Mouse (Mus musculus) forebrain, embryonic 12.5 days (tissue): ENCODE measurements at regions not wholly inside any gene's neighbourhood (a gene's known extent, or its start where the extent isn't known, plus 50 kb on each side); places are given as distances from the start of the nearest gene placed in this dataset.

Source experiments
- ATAC-seq: fragments of 200-750 bp; cut with Nextera tagmentation; 2 replicates; pipeline ENCODE4 v1.8.0; 2017; ENCODE audit warnings: moderate TSS enrichment; ENCODE audit not compliant: low FRiP score
- H3K27ac ChIP-seq: fragments of 300-500 bp; sonication (generic); 2 replicates; pipeline ENCODE4 v1.5.1; 2016; ENCODE audit warnings: mild to moderate bottlenecking
- H3K27me3 ChIP-seq: fragments of 300-500 bp; sonication (generic); 2 replicates; pipeline ENCODE4 v1.6.1; 2016; ENCODE audit warnings: mild to moderate bottlenecking
- H3K36me3 ChIP-seq: fragments of 300-500 bp; sonication (generic); replicated peaks from 2 replicates; pipeline ENCODE4 v1.6.1; 2016; ENCODE audit warnings: mild to moderate bottlenecking
- H3K4me1 ChIP-seq: fragments of 300-500 bp; sonication (generic); 2 replicates; pipeline ENCODE4 v1.6.1; 2016
- H3K4me2 ChIP-seq: fragments of 300-500 bp; sonication (generic); 2 replicates; pipeline ENCODE4 v1.6.1; 2016; ENCODE audit warnings: mild to moderate bottlenecking, moderate library complexity
- H3K4me3 ChIP-seq: fragments of 300-500 bp; sonication (generic); replicated peaks from 2 replicates; pipeline ENCODE4 v1.5.1; 2016; ENCODE audit warnings: mild to moderate bottlenecking
- H3K9ac ChIP-seq: fragments of 300-500 bp; sonication (generic); 2 replicates; pipeline ENCODE4 v1.6.1; 2016; ENCODE audit warnings: mild to moderate bottlenecking
- H3K9me3 ChIP-seq: fragments of 300-500 bp; sonication (generic); 2 replicates; pipeline ENCODE4 v1.6.1; 2016
- WGBS: fragments of 180-500 bp; shearing (Covaris S2); methylation state at CpG from one replicate; pipeline ENCODE4 v1.1.7; 2016; 5-methylcytosine and 5-hydroxymethylcytosine counted together

DNA sequence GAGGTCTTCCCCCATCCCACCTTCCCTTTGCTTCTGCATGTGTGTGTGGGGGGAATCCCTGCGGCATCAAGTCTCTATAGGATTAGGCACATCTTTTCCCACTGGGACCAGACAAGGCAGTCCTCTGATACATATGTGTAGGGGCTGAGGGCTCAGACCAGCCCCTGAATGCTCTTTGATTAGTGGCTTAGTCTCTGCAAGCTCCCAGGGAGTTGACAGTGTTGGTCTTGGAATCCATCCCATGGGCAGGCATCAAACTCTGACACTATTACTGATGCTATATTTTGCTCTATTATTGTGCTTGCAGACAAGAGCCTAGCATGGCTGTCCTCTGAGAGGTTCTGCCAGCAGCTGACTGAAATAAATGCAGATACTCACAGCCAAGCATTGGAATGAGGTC is 209.5 kb upstream of the Rag2 start:
- Histone ChIP-seq H3K4me1 (no peaks in the 10 kb centered on the region), H3K4me2 (no peak overlapping the region), H3K4me3 (no peak overlapping the region), H3K27ac (no peak overlapping the region), H3K9me3 (no peaks in the 10 kb centered on the region), H3K36me3 (no peaks in the 10 kb centered on the region), H3K9ac (no peak overlapping the region), H3K27me3 (no peaks in the 10 kb centered on the region)
- no peak for ATAC-seq
- 96% methylated on average over 1 of the region's 1 CpGs for WGBS

DNA sequence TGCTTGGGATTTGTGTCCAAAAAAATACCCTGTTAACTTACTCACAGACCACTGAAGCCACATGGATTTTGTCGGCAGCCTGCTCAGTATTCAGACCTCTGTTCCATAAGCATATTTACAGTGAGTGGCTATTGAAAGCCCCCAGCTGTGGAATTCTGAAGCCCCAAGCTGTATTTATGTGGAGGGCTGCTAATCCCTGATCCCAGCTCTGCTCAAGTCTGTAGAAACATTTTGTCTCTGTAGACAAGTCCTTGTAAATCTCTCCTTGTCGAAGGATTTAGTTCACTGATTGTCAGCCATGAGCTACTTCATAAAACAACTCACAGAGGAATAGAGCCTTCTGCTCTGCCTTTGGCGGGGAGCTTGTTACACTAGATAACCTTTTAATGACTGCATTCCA is 207.8 kb upstream of the Rag2 start:
- H3K36me3 ChIP-seq = no peaks in the 10 kb centered on the region
- H3K4me2 ChIP-seq = no peak overlapping the region
- no peak overlapping the region for H3K27ac ChIP-seq
- no peaks in the 10 kb centered on the region for H3K27me3 ChIP-seq
- WGBS = 58% methylated on average over 3 of the region's 3 CpGs
- no peak for ATAC-seq
- no peak overlapping the region for H3K9ac ChIP-seq
- H3K4me1 ChIP-seq = no peaks in the 10 kb centered on the region
- H3K9me3 ChIP-seq = no peaks in the 10 kb centered on the region
- H3K4me3 ChIP-seq = no peak overlapping the region

DNA sequence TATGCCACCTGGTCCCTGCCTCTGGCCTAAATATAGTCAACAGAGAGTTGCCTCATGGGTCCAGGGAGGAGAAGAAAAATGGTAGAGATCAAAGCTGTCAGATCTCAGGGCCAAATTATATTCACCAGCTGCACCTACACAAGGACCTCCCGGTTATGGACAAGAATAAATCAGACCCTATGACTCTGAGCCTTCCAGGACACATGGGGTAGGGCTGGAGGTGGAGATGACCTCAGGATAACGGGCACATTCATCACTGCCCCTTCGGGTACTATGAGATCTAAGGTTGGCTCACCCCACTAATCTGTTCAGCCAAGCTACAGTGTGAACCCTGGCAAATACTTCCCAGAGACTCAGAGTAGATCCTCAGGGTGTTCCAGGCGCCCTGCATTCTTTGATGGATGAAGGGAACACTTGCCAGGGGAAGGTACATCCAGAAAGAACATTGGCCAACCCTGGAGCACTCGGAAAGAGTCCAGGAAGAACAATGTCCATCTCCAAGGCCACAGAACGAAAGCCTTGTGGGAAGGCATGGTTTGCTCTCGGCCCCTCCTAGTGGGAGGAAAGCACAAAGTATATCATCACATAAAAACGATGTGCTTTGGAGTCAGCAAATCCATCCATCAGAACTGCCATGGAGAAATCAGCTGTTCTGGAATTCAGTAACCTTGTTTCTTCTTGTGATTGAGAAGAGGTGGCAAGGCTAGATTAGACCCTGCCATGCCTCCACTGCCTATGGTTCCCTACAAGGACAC is 191.2 kb upstream of the Rag2 start:
- Histone ChIP-seq H3K27ac (no peak overlapping the region), H3K9me3 (no peaks in the 10 kb centered on the region), H3K27me3 (no peaks in the 10 kb centered on the region), H3K36me3 (no peaks in the 10 kb centered on the region), H3K9ac (no peak overlapping the region), H3K4me3 (no peak overlapping the region), H3K4me1 (no peaks in the 10 kb centered on the region), H3K4me2 (no peak overlapping the region)
- ATAC-seq = no peak
- 85% methylated on average over 8 of the region's 8 CpGs for WGBS

DNA sequence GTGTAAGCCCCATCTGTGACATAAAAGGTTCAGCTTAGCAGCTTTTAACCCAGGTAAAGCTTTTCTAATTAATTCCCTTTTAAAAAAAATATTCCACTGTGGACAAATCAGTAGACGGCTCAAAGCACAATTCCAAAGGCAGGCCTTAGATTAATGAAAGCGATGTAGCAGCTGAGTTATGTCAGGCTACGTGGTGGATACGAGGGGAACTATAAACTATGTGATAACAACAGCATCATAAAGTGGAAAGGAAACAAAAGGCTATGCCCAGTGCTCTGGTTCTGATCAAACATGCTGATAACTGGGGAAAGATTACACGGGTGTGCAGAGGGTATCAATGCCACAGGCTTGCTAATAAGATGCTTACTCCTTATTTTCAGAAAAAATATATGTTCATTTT is 184.3 kb upstream of the Rag2 start:
- no peak overlapping the region for H3K4me2 ChIP-seq
- H3K4me3 ChIP-seq = no peak overlapping the region
- H3K36me3 ChIP-seq = no peaks in the 10 kb centered on the region
- no peaks in the 10 kb centered on the region for H3K4me1 ChIP-seq
- no peak overlapping the region for H3K9ac ChIP-seq
- H3K27ac ChIP-seq = no peak overlapping the region
- WGBS = 72% methylated on average over 5 of the region's 5 CpGs
- no peaks in the 10 kb centered on the region for H3K9me3 ChIP-seq
- ATAC-seq = no peak
- H3K27me3 ChIP-seq = no peaks in the 10 kb centered on the region

DNA sequence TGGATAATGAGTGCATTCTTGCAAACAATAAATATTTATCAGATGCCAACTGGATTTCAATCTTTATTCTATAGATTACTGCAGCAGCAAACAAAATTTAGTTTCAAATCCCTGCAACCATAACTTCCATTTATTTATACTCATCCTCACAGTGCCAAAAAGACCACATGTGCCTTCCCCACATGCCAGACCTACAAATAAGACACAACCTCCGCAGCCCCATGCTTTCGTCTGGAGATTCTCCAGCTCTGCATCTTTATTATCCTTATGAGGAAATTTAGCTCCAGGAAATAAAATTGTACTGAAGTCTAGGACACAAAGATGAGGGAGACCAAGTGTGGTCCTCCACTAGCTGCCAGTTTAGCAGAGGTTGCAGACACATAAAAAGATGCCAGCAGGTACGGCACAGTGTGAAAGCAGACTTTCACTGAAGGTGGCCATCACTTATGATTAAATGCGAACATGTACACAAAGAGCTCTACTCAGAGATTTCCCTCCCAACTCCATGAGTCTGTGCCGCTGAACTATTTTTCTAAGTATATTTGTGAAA is 183.4 kb upstream of the Rag2 start:
- Histone ChIP-seq H3K27me3 (no peaks in the 10 kb centered on the region), H3K9me3 (no peaks in the 10 kb centered on the region), H3K4me3 (no peak overlapping the region), H3K4me1 (no peaks in the 10 kb centered on the region), H3K27ac (no peak overlapping the region), H3K36me3 (no peaks in the 10 kb centered on the region), H3K9ac (no peak overlapping the region), H3K4me2 (no peak overlapping the region)
- WGBS = 93% methylated on average over 5 of the region's 5 CpGs
- ATAC-seq = no peak

DNA sequence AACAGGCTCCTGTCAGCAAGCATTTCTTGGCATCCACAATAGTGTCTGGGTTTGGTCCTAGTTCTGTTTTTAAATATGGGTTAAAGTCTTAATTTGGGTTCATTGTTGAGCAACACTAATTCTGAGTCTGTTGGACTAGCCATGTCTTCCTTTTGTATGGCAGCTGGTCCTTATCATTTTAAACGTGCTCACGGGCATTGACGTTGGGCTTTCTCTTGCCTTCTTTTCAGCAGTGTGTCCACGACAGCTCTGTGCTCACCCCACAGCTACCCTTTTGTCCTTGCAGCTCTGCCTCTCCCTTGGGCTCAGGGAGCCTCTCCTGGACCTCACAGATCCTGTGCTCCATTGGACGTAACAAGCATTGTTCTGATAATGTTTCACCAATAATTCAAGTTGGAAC is 168.9 kb upstream of the Rag2 start:
- Histone ChIP-seq H3K27me3 (no peaks in the 10 kb centered on the region), H3K4me3 (no peak overlapping the region), H3K36me3 (no peaks in the 10 kb centered on the region), H3K4me1 (peaks cover 6% of the 10 kb centered on the region), H3K4me2 (no peak overlapping the region), H3K9me3 (no peaks in the 10 kb centered on the region), H3K27ac (no peak overlapping the region), H3K9ac (no peak overlapping the region)
- no peak for ATAC-seq
- 82% methylated on average over 5 of the region's 5 CpGs for whole genome bisulfite sequencing

DNA sequence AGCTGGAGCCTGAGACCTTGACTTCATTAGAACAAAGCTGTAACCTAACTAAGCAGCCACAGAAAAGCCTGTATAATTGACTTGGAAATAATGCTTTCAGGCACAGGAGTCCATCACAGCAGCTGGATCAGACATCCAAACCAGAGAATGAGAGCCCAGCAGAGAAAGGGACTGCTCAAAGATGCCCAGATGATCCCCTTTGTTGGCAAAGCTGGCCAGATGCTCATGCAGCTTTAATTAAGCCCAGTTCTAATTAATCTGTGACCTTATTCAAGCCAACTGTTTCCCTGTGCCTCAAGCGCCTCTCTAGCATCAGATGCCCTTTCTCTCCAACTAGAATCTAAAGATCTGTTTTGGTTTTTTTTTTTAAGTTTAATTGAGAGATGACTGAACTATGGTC is 165.6 kb upstream of the Rag2 start:
- H3K36me3 ChIP-seq = no peaks in the 10 kb centered on the region
- H3K9ac ChIP-seq = no peak overlapping the region
- ATAC-seq = no peak
- H3K4me2 ChIP-seq = no peak overlapping the region
- H3K4me3 ChIP-seq = no peak overlapping the region
- 40% methylated on average over 1 of the region's 1 CpGs for WGBS
- peaks cover 10% of the 10 kb centered on the region for H3K4me1 ChIP-seq
- no peak overlapping the region for H3K27ac ChIP-seq
- H3K27me3 ChIP-seq = no peaks in the 10 kb centered on the region
- H3K9me3 ChIP-seq = no peaks in the 10 kb centered on the region

DNA sequence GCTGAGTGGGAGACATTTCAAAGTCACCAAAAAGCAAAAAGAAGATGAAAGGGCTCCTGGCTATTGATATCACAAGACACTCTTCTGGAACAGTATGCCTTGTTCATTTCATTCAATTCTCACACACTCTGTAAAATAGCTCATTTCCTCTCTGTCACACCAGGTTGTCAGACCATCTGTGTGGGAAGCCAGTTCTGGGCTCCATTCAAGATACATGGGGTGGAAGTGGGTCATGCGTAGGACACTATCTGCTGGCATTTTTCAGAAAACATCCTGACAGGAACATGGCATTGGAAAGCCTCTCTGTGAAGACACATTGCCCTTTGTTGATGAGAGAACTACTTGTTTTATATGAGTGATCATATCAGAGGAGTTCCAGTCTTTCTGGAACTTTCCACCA is 162.1 kb upstream of the Rag2 start:
- Histone ChIP-seq H3K9ac (no peak overlapping the region), H3K4me2 (no peak overlapping the region)
- WGBS = 94% methylated on average over 1 of the region's 1 CpGs

DNA sequence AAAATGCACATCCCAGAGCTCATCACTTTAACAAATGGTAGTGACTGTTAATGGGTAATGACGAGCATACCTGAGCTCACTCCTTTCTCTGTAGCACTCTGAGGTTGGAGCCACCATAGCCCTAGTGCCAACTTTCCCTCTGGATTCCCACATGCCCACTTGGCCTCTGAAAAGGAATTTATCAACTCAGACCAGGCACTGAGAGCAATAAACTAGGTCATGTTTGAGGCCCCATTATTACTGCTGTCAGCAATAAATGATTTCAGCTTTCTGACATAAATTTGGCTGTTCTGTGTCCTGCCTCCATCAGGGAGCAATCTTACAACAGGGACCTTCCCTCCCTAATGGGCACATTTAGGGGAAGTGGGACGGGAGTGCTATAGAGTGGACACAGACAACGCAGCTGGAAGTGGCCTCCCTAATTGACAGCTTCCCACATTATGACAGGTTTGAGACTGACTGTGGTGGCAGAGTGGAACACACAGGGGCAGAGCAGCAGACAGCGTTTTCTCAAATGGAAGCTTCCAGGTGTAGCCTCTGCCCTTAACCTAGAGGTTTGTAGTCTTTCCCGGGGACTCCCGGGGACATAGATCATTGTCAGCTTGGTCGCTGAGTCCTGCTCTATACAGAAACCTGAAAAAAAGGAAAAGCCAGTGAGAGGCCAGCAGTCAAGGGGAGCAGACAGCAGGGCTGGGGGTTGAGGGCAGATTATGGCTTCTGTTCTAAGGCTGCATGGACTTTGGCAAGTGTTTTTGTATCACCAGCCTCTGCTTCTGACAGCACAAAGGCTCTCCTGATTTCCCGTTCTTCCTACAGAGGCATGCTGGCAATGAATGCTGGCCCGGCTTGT is 160.0 kb upstream of the Rag2 start:
- Histone ChIP-seq H3K9me3 (no peaks in the 10 kb centered on the region), H3K27ac (no peak overlapping the region), H3K4me1 (peaks cover 4% of the 10 kb centered on the region; the same call in 1 of the 2 replicates), H3K4me2 (no peak overlapping the region), H3K4me3 (no peak overlapping the region), H3K36me3 (no peaks in the 10 kb centered on the region), H3K9ac (no peak overlapping the region), H3K27me3 (no peaks in the 10 kb centered on the region)
- 76% methylated on average over 9 of the region's 9 CpGs for WGBS
- ATAC-seq = no peak

More for the DNA sequence above, 162.1 kb upstream of the Rag2 start:
- no peaks in the 10 kb centered on the region for H3K27me3 ChIP-seq
- no peak overlapping the region for H3K27ac ChIP-seq
- H3K36me3 ChIP-seq = no peaks in the 10 kb centered on the region
- no peak overlapping the region for H3K4me3 ChIP-seq
- ATAC-seq = no peak
- H3K9me3 ChIP-seq = no peaks in the 10 kb centered on the region
- H3K4me1 ChIP-seq = peaks cover 10% of the 10 kb centered on the region

DNA sequence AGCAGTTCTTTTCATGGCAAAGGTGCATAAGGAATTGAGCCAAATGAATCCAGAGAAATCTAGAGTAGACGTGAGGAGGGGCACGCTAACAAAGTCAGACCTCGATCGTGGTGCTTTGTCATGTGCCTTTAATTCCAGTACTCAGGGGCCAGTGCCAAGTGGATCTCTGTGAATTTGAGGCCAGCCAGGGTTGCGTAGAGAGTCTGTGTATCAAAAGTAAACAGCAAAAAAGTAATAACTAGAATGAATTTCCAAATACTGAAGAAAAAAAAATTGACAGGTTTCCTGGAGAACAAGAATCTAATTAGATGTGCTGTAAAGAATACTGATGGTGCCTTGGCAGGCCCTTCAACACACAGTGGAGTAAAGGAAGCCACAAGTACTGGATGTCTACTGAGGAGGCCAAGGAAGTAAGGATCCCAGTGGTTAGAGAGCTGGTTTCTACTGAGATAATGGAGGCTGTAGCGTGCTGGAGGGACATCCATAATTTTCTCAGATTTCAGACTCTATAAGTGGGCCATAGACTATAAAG is 153.9 kb upstream of the Rag2 start:
- no peaks in the 10 kb centered on the region for H3K36me3 ChIP-seq
- WGBS = 87% methylated on average over 6 of the region's 6 CpGs
- H3K9me3 ChIP-seq = no peaks in the 10 kb centered on the region
- H3K9ac ChIP-seq = no peak overlapping the region
- H3K4me3 ChIP-seq = no peak overlapping the region
- no peak overlapping the region for H3K27ac ChIP-seq
- no peak overlapping the region for H3K4me2 ChIP-seq
- no peak for ATAC-seq
- no peaks in the 10 kb centered on the region for H3K27me3 ChIP-seq
- H3K4me1 ChIP-seq = no peaks in the 10 kb centered on the region

DNA sequence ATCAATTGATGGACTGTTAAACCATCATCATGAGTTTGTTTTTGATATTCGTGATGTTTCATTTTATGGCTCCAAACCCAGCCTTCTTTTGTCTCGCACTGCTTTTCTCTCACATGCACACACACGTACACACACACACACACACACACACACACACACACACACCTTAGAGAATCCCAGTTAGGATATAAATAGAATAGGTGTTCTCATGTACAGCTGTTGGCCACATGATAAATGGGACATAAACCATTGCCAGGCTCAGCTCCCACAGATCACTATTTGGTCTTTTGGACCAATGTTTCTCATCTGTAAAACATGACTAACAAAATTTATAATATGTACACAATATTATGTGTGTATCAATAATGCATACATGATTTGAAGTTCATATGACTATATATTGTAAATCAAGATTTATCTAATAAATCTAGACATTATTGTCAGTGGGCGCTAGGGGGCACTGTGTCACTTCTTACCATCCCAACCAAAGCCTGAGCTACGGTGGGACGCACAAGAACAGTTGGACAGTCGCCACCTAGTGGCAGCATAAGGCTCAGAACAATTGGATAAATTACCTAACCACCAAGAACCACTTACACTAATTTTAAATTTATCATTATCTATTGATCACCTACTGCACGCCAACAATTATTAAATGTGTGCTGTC is 151.9 kb upstream of the Rag2 start:
- no peak overlapping the region for H3K27ac ChIP-seq
- no peak overlapping the region for H3K4me3 ChIP-seq
- H3K36me3 ChIP-seq = no peaks in the 10 kb centered on the region
- peak; percentile 86 for ATAC-seq
- WGBS = 30% methylated on average over 8 of the region's 8 CpGs
- H3K27me3 ChIP-seq = no peaks in the 10 kb centered on the region
- H3K4me1 ChIP-seq = no peaks in the 10 kb centered on the region
- H3K4me2 ChIP-seq = no peak overlapping the region
- H3K9ac ChIP-seq = no peak overlapping the region
- no peaks in the 10 kb centered on the region for H3K9me3 ChIP-seq

DNA sequence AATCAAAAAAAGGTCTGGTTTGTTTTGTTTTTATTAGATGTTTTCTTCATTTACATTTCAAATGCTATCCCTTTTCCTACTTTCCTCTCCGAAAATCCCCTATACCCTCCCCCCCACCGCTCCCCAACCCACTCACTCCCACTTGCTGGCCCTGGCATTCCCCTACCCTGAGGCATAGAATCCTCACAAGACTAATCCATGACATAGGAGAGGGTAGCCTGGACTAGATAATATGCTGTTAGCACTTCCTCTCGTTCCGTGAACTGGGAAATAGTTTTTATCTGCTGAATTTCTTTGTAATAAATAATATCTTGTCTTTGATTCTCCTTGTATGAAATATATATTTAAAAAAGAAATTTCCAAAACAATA is 151.4 kb upstream of the Rag2 start:
- Histone ChIP-seq H3K27me3 (no peaks in the 10 kb centered on the region), H3K9me3 (no peaks in the 10 kb centered on the region), H3K4me1 (no peaks in the 10 kb centered on the region), H3K36me3 (no peaks in the 10 kb centered on the region), H3K27ac (no peak overlapping the region), H3K4me3 (no peak overlapping the region), H3K9ac (no peak overlapping the region), H3K4me2 (no peak overlapping the region)
- 87% methylated on average over 4 of the region's 4 CpGs for WGBS
- peak; percentile 67 for ATAC-seq
